Mouse (Mus musculus) A20 (cell line): ENCODE results near the gene Ankrd44.
A peak's percentile ranks its signal among the peaks of the same experiment; 100 is the strongest.

Source experiments
- DNase-seq: peaks from one replicate; pipeline ENCODE4 v3.0.0-alpha.2; 2011; ENCODE audit warnings: low read depth, low spot score

The Ankrd44 gene

DNA sequence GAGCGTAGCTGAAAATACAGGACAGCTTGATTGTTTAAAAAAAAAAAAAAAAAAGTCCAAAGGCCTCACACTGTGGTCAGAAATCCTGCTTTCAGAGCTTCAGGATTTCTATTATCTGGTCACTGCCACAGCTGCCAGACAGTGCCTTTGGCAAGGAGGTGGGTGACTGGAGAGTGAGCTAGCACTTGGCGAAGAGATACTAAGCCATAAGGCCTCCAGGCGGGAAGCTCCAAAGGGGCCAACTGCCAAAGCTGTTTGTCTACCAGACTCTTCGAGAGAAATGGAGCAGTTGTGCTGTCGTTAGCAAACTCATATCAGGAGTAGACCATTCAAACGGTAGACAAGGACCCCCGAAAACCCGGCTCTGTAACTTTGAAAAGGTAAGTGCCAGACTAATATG is 3.5 kb downstream of the Ankrd44 start:
- no peak for DNase-seq

DNA sequence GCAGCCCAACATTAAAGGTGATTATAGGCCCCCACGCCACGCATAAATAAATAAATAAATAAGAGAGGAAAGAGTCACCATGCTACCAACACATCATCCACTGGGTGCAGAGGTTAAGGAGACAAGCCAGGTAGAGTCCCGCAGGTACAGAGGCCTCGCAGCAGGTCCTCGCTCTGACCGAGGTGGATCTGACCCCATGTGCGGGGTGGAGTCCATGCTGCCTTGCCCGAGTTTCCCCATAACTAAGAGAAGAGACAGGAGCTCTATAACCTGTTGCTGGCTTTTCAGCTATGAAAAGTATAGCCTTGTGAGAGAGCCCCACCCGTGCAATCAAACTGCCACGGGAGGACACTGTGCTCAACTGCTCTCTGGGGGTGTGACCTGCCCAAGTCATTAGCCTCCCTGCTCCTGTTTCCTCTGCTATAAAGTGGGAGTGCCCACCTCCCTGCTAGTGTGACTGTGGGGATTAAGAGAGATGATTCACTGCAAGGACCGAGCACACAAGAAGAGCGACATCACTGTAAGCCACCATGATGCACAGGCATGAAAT is 4.1 kb downstream of the Ankrd44 start:
- DNase-seq, result peak; percentile 24

DNA sequence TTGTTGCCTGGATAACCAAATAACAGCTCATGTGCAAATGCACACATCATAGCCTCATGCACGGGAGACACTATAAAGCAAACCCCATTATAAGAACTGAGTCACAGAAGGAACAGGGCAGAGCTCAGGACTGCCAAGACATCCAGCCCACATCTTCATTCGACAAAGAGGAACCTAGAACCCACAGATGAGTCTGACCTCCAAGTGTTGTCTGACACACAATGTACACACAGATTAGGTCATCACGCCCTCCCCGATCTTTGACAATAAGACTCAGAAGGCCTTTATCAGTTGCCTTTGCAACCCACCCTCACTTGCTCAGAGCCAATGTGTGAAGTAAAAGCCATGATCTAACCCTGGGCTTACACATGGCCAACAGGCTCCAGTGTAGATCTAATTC is 6.1 kb downstream of the Ankrd44 start:
- DNase-seq, result no peak

DNA sequence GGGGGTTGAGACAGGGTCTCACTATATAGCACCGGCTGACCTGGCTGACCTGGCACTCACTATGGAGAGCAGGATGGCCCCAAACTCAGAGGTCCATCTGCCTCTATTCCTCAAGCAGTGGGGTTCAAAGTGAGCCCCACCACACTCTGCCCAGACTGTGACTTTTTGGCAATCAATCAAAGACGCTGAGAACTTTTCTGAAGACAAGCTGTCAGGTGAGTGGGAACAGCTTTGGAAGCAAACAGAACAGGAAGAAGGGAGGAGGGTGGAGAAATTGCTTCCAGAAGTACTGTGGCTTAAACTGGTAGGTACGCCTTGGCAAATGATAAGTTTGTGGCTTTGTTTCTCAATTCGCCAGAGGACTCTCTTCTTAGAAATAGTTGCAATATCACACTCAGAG is 9.7 kb downstream of the Ankrd44 start:
- no peak for DNase-seq

DNA sequence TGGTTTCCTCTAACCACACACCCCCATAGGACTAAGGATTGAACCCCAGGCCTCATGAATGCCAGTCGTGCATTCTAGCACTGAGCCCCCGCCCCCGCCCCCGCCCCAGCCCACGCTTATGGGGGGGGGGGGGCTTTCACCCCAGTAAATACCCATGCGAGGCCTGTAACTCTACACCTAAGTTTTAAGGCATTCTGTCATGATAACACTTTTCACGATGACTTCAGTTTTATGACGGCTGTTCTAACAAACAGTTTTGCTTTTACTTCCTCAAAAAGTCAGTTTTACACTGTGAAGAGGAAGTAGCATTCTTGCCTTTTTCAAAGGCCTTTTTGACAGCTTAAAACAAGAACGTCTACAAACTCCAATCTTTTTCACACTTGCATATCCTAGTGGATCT is 11.8 kb downstream of the Ankrd44 start:
- DNase-seq, result peak; percentile 81

DNA sequence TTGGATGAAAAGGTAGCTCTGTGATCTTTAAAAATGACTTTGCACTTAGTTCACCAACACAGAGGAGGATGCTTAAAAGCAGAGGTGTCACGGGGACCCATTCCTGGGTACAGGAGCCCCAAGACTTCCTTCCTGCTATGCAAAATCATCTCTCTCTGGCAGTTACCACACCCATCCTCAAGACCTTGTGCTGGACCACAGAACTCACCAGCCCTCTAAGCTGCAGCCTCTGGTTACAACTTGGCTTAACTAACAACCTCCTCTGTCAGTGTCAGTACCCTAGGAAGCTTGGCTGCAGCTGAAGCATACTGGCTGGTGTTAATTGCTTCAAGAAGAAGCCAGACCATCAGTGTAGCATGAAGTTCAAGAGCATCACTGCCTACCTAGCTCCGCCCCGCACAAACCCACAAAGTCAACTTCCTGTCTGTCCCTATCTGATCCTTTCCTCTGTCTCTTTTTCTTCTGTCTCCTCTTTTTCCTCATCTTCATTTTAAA is 12.8 kb downstream of the Ankrd44 start:
- peak; percentile 89 for DNase-seq

DNA sequence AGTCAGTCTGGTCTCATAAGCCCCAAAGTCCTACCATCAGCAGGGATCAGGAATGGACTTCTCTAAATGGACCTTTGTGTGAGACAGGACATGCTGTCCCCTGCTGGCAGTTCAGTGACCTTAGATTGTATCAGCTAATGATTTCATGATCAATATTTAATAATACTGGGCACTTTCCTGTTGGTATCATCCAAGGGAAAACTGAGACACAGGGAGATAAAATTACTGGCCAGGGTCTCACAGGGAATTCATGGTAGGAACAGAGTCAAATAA is 13.2 kb downstream of the Ankrd44 start:
- DNase-seq, result no peak

DNA sequence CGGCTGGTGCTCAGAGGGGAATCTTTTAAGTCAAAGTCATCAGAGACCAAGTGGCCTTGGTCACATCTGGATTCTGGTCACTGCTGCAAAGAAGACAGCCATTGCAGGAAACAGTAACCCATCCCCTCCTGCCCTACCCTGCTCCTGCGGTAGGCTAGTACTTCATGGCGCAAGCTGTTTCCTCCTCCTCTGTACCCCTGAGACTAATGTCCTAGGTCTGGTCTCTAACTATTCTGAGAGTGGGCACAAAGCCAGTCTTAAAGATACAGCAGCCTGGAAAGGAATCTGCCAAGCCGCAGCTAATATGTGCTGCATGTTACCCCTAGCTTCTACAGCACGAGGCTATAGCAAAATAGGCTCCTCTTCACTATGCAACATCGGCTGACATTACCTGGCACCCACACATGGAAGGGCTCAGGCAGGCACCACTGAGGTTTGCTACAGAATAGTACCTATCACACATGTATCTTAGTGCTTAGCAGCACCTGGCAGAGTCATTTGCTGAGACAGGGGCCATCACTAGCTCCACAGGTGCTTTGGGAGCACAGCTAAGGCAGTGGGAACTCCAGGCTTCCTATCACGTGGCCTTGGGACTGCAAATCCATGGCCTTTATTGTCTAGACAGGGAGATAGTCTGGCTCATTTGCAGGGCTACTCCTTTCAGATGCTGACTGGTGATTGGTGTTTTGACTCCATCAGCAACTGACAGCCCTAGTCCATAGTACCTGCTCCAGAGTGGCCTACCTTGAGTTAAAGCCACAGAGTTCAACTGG is 13.7 kb downstream of the Ankrd44 start:
- peak; percentile 41 for DNase-seq

DNA sequence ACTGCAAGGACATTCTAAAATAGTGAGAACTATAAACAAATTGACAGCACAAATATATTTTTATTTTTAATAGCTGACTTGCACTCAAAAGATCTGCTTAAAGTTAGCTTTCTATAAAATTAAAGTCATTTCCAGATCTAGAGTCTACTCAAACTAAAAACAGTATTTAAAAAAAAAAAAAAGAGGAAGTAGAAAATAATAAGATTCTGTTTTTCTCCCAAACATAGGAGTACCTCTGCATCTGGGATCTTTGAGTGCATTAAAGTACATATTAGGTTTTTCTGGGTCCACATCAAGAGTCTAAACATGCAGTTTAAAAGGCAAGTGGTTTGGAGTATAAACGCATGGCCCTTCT is 15.0 kb downstream of the Ankrd44 start:
- DNase-seq, result no peak

DNA sequence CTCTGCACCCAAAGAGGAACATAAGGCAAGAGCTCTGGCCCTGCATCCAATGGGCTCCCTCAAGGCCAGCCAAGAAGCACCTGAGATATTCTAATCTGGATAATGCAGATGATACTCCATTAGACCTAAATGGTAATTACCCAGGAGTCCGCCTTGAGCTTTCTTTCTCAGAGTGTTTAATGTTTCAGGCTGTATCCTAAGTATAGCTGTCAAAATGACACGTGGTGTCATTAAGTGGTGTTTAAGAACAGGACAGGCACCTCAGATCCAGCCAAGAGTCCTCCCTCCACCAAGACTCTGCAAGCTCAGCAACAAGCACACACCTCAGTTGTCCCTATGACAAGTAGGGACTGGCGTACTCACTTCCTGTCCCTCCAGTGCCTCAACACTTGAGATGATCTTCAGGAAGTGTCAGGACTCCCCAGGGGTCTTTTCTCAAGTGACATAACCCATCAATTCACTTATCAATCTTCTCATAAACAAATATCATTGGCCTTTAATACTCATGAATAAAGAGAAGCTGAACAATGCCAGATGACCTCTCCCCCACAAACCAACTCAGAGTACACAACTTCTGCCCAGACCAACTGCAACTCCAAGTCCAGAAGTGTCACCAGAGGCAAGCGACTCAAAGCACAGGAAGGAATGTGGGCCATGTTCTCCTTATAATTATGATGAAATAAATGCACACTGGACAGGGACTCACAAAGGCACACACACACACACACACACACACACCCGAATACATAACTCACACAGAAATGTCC is 15.5 kb downstream of the Ankrd44 start:
- peak; percentile 16 for DNase-seq

DNA sequence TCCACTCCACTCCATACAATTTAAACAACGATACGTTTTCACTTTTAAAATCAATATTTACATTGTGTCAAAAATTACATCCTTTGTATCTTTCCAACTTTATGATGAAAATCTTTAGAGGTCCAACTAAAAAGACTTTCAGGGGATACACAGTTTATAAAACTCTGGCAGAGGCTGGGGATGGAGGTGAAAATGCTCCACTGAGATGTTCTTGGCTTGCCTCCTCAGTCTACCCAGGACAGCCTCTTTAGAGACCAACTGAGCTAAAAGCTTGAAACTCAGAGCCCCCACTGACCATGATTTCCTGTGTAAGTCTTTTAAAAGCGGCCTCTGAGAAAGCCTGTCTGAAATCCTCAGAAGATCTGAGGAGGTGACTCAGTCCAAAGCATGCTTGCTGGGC is 17.4 kb downstream of the Ankrd44 start:
- DNase-seq, result no peak

DNA sequence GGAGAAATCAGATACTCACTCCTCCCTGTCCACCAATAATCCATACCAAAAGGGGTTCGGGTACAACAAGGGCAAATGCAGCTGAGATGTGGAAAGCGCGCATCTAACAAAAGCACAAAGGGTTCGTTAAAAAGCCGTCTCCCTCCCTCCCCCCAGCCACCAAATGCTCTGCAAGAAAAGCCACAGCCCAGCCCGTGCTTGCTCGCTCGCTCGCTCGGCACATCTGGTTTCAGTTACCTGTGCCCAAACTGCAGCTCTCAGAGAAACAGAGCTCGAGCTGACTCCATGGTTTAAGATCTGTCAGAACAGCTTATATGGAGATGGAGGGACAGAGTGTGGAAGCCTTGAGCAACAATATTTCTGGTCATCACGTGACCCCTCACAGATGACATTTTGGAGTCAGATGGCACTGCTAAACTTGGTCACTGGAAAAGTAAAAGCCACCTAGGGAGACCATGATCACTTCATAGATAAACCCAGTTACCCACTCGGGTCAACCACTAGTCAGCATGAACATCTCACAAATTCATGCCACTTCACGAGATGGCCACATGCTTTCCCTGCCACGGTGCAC is 19.0 kb downstream of the Ankrd44 start:
- peak; percentile 31 for DNase-seq

DNA sequence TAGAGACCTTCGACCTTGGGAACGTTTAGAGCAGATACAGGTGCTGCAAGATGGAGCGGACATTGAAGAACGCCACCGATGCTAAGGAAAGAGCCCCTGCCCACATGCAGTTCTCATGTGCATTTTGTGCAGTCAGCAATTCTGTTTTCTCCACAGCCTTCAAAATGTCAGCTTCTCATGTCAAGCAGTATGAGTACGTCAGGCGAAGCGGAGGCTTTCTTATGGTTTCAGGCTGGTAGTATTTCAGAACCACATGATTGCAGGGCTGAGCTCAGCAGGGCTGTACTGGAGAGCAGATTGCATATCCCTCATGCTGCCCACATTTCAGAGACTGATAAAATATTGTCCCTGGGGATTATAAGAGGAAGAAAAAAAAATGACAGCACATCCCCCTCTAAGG is 19.9 kb downstream of the Ankrd44 start:
- DNase-seq, result no peak

DNA sequence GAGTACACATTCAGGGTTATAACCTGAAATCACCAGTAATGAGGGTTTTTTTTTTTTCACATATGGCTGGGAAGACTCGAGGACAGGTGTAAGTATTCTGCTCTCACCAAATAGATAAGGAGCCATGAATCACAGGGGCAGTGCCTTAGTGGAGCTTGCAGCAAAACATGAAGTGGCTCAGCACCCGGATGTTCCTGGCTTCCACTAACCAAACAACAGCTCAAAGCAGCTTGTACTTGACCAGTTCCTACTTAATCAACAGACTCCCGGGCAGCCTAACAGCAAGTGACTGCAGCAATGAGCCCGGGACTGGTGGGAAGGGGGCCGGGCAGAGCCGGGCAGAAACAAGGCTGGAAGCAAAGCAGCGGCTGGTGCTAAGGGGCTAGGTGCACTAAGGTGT is 20.6 kb downstream of the Ankrd44 start:
- no peak for DNase-seq

DNA sequence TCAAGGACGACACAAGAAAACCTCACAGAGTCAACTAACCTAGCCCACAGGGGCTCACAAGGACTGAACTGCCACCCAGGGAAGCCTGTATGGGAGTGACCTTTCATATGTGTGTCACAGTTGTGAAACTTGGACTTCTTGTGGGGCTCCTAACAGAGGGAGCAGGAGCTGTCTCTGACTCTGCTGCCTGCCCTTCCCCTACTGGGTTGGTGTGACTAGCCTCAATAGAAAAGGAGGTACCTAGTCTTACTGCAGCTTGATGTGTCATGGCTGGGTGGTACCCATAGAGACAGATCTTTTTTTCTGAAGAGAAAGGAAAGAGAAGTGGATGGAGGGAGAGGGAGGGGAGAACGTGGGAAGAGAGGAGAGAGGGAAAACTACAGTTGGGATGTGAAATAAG is 22.0 kb downstream of the Ankrd44 start:
- no peak for DNase-seq

DNA sequence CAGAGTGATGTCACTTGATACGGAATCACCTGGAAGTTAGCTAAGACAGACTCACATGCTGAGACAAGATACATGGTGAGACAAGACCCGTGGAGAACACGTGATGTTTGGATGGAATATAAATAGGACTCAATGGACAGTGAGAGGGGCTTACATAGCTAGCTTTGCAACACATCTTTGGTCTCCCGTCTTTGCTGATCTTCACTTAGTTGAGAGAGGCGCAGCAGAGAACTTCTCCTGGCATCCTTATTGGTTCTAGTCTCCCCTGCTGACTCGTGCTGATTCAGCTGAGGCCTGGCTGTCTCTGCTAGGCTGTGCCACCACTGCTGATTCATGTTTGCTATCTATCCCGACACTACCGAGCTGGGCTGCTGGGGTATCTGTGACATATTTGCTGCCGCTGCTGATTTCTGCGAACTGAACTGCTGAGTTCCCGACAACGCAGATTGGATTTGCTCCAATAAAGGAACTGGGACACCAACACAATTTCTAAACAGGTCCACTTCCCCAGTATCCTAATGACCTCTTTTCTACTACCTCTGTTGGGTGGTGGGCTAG is 23.4 kb downstream of the Ankrd44 start:
- DNase-seq, result no peak

DNA sequence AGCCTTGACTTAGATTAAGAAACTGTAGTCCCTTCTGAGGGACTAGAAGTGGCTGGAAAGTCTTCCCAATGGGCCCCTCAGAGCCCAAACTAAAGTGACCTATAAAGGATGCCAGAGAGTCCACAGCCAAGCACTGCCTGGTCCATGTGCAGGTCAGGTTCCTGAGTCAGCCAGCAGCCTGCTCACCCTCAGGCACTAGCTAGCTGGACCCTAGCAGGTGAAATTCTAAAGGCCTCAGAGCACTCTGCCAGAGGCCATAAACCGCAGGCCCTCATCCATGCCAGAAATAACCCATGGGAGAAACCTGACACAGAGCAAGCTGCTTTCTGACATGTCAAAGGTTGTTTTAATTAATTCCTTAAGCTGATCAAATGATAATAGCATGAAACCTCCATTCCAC is 25.1 kb downstream of the Ankrd44 start:
- DNase-seq, result no peak

DNA sequence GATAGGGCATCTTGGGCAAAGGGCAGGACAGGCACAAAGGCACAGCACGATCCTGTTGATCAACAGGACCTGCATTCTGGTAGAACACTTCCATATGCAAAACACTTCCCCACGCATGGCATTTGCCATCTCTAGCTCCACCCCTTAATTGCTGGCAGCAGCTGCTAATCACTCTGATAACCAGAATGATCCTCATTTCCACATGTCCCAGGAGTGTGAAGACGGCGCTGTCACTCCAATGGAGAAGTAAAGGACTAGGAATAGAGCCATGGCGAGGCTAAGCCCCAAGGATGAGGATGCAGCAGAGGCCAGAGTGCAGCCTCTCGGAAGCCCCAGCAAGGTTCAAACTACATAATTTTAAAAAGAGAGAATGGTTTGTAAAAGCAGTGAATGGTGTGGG is 26.9 kb downstream of the Ankrd44 start:
- DNase-seq, result no peak

DNA sequence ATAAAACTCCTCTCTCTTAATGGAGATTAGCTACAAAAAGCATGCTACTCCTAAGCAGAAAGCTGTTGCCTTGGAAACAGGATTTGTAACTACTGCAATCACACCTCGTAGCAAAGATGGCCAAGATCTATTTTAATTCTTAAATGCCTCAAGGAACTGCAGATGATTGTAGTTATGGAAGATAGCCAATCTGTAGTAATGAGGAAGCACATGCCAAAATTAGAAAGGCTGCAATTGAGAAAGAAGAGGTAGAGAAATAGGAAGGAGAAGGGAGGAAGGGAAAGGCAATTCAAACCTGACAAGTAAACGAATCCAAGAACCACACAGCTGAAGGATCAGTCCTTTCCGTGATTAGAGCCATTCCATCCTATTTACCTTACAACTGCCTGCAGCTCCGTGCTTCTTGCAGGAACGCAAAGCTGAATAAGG is 27.5 kb downstream of the Ankrd44 start:
- no peak for DNase-seq

DNA sequence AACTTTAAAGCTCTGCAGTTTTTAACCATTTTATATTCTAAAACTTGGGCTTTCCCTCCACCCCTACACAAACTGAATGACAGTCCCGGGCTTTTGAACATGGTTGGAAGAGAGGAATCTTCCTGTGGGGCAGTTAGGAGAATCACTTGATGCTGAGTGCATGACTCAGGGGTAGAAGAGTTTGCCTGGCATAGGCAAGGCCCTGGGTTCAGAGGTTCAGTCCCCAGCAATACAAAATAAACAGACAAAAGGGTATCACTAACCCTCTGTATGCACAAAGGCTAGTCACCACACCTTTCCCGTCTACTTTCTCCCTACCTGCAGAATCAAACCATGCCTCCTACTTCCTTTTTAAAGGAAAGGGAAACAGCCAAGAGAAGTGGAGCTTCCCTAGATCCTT is 28.5 kb downstream of the Ankrd44 start:
- no peak for DNase-seq

DNA sequence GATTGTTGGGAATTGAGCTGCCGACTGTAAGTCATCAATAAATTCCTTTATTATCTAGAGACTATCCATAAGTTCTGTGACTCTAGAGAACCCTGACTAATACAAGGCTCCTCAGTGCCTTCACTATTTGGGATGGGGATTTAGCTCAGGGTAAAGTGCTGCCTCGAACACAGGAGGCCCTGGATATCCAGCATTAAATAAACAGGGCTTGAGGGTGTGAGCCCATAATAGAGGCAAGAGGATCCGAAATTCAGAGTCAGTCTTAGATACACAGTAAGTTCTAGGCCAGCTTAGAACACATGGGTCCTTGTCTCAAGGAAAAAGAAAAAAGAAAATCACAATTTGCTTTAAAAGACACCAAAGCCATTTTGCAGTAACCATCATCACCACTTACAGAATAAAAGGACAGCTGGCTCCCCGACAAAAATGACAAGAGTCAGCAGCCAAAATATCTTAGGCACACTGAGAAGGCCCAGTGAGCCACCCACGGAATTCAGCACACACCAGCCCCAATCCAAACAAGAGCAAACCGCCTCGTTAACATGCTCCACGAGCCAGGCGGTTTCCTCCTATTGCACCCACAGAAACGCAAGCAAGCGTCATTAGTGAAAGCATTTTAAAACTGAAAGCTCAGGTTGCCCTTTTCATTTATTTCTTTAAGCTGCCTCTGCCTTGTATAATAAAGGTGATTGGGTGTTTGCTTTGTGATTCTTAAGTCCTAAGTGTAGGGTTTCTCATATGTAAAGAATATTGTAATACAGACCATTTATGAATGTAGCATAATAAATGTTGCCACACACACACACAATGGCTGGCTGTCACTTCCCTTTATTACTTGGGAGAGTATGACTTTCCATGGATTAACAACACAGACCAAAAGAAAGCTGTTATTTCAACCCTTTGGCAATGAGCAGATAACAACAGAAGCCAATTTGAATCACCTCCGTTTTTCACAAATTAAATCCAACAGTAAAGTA is 29.8 kb downstream of the Ankrd44 start:
- DNase-seq, result no peak
